Comparison of ENCODE assay signal across 7 mouse cellular contexts in genomic region chr3:113080704-113081103, GRCm38 (mm10).
A peak's percentile ranks its signal among the peaks of the same experiment; 100 is the strongest.
DNase-seq lines count a peak whose midpoint lies in the region; ATAC-seq and TF ChIP-seq lines count a peak whose summit lies in the region.

No protein-coding gene starts in this region.

- H3K9me3 ChIP-seq in lung, embryonic 14.5 days (ENCODE audit: low read depth, low read length): no peaks in the 10 kb centered on the region

- H3K27me3 ChIP-seq in lung, embryonic 14.5 days (ENCODE audit: insufficient read depth, low read length): no peaks in the 10 kb centered on the region
- peaks cover 7% of the 10 kb centered on the region for H3K27me3 ChIP-seq in Patski
- no peaks in the 10 kb centered on the region for H3K27me3 ChIP-seq in splenic B cell, adult 2 months (ENCODE audit: control insufficient read depth, insufficient read depth, low read length, poor library complexity, severe bottlenecking)

- H3K4me3 ChIP-seq in lung, embryonic 14.5 days (ENCODE audit: low read depth, low read length): no peak overlapping the region

- peak; percentile 86 for DNase-seq in lung, embryonic 14.5 days
- DNase-seq in lung, postnatal 14 days: no peak
- DNase-seq in Patski (ENCODE audit: low read depth, low spot score): peak; percentile 15
- DNase-seq in c-Kit-positive CD71-positive TER-119-positive erythroid progenitor cells, embryonic 14.5 days (ENCODE audit: low spot score): peak; percentile 12
- DNase-seq in forelimb bud, embryonic 11.5 days (ENCODE audit: low read depth, low spot score): peak; percentile 57
- peak; percentile 49 to 77 for DNase-seq in left cerebral cortex, postnatal 14 days (ENCODE audit: low spot score in 2 of 2)
- peak; percentile 13 for DNase-seq in splenic B cell, adult 2 months (ENCODE audit: low read depth, low spot score)

- TF ChIP-seq CTCF in lung, embryonic 14.5 days (IDR thresholded peaks at IDR 0.05; ENCODE audit: low read depth): peak; percentile 58
- peak; percentile 49 for TF ChIP-seq CTCF in Patski (IDR thresholded peaks at IDR 0.05)

- no peak overlapping the region for H3K9ac ChIP-seq in lung, embryonic 14.5 days

- no peak for ATAC-seq in lung, embryonic 14.5 days (ENCODE audit: insufficient read depth)
- no peak for ATAC-seq in Patski

- intact Hi-C loops in left cerebral cortex, postnatal 14 days (cut with DNase I): no loop called here

- H3K4me1 ChIP-seq in lung, embryonic 14.5 days (ENCODE audit: insufficient read depth): no peaks in the 10 kb centered on the region

- POLR2A ChIA-PET in Patski (lab: Charles Lee): no interaction called here

- 0% methylated on average over 1 of the region's 1 CpGs for WGBS in lung, embryonic 14.5 days

- no peak overlapping the region for H3K27ac ChIP-seq in lung, embryonic 14.5 days (ENCODE audit: low read depth)

- CTCF ChIA-PET in Patski (lab: Charles Lee): no interaction called here

- no peak overlapping the region for H3K4me2 ChIP-seq in lung, embryonic 14.5 days

- no peaks in the 10 kb centered on the region for H3K36me3 ChIP-seq in lung, embryonic 14.5 days (ENCODE audit: insufficient read depth)
- H3K36me3 ChIP-seq in splenic B cell, adult 2 months (ENCODE audit: control insufficient read depth, insufficient read depth, low read length, poor library complexity, severe bottlenecking): no peaks in the 10 kb centered on the region

- in situ Hi-C loops in Patski (cut with MboI; ENCODE audit: low pct_unique_long_range_greater_than_20kb): no loop called here
